Mouse (Mus musculus) liver, postnatal 0 days (tissue): ENCODE data around the gene Bri3bp.

Experiments
- CTCF ChIP-seq: sonication (generic); IDR thresholded peaks from 2 replicates; pipeline ENCODE4 v1.5.1; 2016; ENCODE audit warnings: antibody characterized with exemption, low read depth
- EP300 ChIP-seq: IDR thresholded peaks from 2 replicates; pipeline ENCODE4 v1.6.1; 2016; ENCODE audit warnings: antibody characterized with exemption, low read depth, mild to moderate bottlenecking

DNA sequence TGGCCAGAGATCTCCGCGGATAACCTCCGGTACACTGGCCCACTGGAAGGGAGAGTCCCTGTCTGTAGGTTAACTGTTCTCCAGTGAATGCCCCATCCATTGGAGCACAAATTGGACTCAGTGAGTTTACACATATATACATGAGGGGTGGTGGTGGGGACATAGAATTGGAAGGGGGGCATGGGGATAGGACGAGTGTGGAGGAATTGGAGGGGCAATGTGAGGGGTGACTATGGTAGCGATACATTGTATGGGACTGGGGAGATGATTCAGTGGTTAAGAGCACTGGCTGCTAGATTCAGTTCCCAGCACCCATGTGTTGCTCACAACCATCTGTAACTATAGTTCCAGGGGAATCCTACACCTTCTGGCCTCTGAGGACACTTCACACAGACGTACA, 38.4 kb upstream of the Bri3bp start:
- TF ChIP-seq CTCF (no peak), EP300 (no peak)
